Mouse (Mus musculus): Measurements from ENCODE around the gene Ciao1.
"Not testable (repeated sequence)": the region's sequence is repeated elsewhere in the genome, so short reads cannot be mapped to it uniquely, and the experiment has no call there.

Gene Ciao1

DNA sequence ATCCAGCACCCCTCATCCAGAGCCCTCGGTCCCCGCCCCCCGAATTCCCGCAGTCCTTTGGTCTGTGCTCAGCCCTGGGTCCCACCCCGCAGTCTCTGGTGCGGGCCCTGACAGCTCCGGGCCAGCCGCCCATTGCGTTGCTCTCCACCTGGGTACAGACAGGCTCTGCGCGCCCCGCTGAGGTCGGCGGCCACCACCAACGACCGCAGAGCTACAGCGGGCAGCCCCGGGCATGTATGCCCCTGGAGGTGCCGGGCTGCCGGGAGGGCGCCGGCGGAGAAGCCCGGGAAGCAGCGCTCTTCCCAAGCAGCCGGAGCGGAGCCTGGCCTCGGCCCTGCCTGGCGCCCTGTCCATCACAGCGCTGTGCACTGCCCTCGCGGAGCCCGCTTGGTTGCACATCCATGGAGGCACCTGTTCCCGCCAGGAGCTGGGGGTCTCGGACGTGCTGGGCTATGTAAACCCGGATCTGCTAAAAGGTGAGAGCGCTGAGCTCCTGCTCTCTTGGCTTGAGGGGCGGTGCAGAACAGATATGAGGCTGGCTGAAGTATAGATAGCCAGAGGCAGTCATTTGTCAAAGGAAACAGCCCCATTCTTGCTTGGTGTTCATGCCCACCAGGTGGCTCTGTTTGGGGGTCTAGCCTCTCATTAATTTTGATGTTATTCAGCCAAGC, 853 bp upstream of the Ciao1 start:
- peak; percentile 52 to 58 for DNase-seq

DNA sequence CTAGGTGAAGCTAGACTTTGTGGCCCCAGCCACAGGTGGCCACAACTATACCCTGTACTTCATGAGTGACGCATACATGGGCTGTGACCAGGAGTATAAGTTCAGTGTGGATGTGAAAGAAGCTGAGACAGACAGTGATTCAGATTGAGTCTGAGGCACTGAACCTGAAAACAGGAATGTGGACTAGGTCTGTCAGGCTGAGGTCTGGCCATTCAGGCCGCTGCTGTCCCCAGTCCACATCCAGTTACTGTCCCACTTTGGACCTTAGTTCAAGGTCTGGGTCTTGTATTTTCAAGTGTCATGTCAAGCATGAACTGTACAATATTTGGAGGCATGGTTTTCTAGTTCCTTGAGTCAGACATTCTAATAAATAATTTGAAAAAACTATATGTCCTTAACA, 7.6 kb downstream of the Ciao1 start:
- DNase-seq: no peak

DNA sequence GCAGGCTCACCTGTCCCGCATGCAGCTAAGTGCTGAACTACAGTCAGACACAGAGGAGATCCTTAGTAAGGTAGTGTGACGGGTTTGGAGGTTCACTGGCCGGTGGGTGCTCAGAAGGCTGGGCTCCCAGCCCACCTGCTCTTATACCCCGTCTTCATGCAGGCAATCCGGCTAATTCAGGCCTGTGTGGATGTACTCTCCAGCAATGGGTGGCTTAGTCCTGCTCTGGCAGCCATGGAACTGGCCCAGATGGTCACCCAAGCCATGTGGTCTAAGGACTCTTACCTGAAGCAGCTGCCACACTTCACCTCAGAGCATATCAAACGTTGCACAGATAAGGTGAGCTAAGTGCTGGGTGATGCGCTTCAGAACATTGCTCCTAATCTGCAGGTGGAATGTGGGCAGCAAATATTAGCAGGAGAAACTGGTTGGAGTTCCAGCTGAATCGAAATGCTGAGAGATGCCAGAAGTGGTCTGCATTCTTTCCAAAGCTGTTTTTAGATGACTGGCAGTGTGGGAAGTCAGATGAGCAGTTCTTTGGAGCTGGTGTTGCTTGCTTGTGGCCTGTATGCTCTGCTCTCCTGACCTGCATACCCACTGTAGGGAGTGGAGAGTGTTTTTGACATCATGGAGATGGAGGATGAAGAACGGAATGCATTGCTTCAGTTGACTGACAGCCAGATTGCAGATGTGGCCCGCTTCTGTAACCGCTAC, 9.6 kb downstream of the Ciao1 start:
- DNase-seq: no peak

DNA sequence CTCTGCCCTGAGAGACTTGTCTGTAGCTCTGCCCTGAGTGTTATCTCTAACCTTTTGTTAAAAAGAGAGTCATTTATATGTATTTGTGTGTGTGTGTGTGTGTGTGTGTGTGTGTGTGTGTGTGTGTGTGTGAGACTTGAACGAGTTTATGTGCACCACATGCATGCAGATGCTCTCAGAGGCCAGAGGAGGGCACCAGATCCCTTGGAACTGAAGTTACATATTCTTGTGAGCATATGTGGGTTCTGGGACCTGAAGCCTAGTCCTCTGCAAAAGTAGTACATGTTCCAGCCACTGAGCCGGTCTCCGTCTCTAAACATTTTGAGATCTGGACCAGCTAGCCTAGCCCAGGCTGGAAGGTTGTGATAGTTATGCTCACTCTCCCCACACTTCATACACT, 22.4 kb downstream of the Ciao1 start:
- DNase-seq: no peak

DNA sequence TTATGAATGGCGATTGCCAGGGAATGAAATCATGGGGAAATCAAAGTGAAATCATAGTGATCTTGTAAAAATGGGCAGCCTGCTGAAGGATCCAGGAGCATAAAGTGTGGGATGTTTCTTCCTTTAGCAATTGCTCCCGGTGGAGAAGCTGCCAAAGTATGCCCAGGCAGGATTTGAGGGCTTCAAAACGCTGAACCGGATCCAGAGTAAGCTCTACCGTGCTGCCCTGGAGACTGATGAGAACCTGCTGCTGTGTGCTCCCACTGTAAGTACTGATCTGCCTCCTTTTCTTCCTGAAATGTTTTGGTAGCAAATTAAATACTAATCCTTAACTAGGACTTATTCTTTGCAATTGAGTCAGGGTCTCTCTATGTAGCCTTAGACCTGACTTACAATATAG, 29.9 kb downstream of the Ciao1 start:
- no peak for DNase-seq

DNA sequence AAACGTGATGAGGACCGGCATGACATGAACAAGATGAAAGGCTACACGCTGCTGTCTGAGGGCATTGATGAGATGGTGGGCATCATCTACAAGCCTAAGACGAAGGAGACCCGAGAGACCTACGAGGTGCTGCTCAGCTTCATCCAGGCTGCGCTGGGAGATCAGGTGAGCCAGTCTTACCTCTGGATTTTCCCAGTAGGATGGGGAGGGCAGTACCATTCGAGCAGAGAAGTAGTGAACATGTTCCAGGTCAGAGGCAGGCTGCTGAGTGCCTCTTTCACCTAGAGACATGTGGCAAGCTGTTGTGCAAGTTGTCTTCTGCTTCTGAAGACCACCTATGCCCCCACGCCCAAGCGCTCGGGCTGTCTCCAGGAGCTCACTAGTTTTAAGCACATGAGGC, 36.9 kb downstream of the Ciao1 start:
- DNase-seq: no peak

DNA sequence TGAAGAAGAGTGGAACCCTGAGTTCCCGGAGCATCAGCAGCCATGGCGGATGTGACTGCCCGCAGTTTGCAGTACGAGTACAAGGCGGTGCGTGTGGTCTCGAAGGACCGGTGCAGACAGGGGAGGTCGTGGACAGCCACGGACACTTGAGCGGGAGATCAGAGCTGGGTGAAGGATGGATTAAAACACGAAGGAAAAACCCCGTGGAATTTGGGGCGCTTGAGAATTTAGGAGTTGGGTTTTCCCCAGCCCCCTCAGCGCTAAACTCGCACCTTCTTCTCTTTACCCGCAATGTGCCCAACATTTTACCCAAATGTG, 39.2 kb downstream of the Ciao1 start:
- no peak for DNase-seq

DNA sequence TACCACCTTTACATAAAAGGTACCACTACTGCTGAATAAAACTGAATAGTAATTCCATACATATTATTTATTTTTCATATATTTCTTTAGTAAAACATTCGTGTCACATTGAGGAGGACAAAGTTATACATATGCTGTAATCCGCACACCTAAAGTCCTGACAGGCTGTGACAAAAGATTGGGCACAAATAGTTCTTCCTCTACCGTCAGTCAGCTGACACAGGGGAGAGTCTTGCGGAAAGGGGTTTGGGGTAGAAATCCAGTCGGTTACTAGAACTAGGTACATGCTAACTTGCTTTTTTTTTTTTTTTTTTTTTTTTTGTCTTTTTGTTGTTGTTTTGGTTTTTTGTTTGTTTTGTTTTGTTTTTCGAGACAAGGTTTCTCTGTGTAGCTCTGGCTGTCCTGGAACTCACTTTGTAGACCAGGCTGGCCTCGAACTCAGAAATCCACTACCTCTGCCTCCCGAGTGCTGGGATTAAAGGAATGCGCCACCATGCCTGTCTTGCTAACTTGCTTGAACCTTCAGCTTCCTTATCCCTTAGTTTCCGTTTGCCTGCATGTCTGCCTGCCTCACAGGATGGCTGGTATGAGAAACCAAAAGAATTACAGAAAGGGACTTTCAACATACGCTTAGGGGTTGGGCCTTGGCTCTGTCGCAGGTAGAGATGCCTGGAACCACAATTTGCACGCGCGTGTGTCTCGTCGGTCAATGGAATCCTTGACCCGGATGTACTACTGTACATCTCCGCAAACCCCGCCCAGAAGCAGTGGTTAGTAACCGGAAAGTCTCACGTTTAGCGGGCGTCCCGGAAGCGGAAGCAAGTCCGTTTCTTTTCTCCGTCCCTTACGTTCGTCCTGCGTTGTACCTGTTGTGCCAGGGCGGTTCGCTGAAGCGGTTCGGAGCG, 39.8 kb downstream of the Ciao1 start, which contains the start of the genes 1810024B03Rik and Snrnp200:
TSS of gene 1810024B03Rik (minus strand) at position 734 of the 905 bp plus-strand sequence.
TSS of gene Snrnp200 (plus strand) at position 840 of the 905 bp plus-strand sequence.
- DNase-seq: peak; percentile 94 to 96

DNA sequence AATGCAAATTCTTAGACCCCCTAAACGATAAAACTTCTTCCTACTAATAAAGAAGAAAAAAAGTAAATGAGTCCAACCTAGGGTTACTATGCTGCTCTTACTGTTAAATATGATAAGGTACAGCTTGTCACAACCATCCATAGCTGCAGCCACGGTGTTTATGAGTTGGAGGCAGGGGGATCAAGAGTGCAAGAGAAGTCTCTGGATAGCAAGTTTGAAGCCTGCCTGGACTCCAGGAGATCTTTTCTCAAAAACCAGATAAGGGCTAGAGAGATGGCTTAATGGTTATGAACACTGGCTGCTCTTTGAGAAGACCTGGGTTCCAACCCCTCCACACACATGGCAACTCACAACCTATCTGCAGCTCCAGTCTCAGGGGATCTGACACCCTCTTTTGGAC, 40.7 kb downstream of the Ciao1 start:
- DNase-seq: no peak

DNA sequence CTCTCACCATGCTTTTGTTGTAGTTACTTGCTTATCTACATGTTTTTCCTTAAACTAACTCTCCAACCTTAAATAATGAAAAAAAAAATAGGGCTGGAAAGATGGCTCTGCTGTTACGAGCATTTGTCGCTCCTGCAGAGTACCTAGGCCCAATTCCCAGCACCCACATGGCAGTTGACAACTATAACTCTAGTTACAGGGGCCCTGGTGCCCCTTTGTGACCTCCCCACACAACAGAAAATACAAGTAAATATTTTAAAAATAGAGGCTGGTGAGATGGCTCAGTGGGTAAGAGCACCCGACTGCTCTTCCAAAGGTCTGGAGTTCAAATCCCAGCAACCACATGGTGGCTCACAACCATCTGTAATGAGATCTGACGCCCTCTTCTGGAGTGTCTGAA, 41.7 kb downstream of the Ciao1 start:
- DNase-seq: not testable (repeated sequence)

DNA sequence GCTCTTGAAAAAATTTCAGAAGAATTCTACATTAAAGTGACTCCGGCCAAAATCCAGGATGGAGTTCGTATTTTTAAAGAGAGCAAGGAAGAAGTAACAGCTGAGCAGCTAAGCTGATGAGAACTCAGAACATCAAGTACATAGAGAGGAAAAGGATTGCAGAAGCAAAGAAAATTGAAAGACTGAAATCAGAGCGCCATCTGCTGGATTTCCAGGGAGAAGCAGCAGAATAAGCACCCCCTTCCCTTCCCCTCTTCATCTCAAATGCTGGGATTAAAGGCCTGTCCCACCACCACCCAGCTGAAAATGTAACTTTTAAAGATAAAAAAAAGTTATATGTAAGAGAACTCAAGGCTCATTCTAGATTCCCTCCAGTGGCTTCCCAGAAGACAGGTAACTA, 42.7 kb downstream of the Ciao1 start:
- peak; percentile 76 to 78 for DNase-seq
